Mouse (Mus musculus): ENCODE results near the gene Ttc33. TPM values are rescaled to one million over a fixed set of nuclear protein-coding genes. Genes with fewer than 3 reads are reported as not detected.
"Not testable (repeated sequence)": the region's sequence is repeated elsewhere in the genome, so short reads cannot be mapped to it uniquely, and the experiment has no call there.

Ttc33 gene
- total RNA-seq, 2 experiments from 2014 or later: 54.5 to 57.7 TPM

DNA sequence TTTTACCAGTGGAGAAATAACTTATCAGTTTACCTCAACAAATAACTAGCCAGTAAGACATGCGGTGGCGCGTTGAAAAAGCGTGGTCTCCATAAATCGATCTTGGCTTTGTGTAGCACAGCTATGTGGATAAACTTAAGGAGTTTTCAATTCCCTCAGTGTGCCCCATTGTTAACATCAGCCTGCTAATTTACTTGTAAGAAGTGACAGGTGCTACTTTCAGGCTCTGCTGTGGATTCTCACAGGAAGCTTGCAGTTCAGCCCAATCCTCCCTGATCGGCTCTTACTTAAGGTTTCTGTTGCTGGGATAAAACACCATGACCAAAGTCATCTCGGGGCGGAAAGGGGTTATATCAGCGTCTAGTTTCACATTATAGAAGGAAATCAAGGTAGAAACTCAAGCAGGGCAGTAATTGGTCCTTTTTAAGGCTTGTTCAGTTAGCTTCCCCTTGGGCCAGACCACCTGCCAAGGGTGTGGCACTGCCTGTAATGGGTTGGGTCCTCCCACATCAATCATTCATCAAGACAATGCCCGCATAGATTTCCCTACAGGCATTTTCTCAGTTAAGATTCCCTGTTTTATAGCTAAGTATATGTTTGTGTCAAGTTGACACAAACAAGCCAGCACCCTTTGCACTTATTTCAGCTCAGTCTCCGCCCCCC lies 526 bp upstream of the Ttc33 start:
- peak in 1 of 2 experiments; percentile 19 for DNase-seq (ENCODE audit: low spot score in 2 of 2)

DNA sequence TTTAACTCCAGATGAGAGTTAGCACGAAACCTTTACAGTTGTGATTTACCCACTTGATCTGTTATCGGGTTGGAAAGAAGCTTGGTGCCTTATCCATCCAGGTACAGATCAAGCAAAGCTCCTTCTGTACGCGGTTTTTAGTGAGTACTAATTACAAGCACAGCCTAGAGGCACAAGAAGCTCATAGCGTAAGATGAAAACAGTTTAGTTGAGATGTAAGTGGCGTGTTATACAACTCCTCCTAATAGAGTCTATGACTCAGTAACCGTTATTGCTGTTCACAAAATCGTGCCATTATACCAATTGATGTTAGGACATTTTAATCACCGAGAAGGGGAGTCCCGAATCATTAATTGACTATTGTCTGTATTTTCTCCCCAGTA lies 959 bp downstream of the Ttc33 start:
- no peak for DNase-seq (ENCODE audit: low spot score in 2 of 2)

DNA sequence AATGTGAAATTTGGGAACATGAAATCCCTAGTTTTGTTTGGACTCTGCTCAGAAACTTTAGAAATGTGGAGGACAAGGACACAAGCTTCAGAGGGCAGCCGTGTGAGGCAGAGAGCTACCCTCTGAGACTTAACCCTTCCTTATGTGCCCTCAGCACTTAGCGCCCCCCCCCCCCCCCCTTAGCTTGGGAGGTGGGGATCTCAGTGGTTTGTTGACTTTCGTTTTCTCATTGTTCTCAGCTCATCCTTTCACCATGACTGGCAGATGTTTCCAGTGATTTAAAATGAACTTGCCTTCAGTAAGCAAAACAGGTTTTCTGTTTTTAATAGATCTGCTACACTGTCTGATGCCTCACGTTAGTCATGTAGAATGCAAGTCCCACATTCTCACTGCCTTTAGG lies 1.8 kb downstream of the Ttc33 start:
- no peak for DNase-seq (ENCODE audit: low spot score in 2 of 2)

DNA sequence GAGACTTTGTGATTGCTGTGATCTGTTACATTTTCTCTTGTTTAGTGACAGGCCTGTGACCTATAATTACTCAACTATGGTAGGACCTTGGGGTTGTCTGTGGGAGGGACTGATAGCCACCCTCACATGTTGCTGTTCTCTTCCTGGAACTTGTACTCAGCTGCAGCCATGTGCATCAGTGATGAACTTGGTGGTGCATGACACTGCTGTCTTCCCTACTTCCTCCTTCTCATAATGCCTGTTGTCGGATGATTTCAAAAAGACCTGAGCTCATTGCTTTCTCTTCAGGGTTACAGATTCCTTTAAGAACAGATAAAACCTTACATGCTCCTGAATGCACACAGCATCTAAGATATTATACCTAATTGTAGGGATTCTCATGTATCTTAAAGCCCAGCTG lies 2.7 kb downstream of the Ttc33 start:
- DNase-seq (ENCODE audit: low spot score in 2 of 2): no peak

DNA sequence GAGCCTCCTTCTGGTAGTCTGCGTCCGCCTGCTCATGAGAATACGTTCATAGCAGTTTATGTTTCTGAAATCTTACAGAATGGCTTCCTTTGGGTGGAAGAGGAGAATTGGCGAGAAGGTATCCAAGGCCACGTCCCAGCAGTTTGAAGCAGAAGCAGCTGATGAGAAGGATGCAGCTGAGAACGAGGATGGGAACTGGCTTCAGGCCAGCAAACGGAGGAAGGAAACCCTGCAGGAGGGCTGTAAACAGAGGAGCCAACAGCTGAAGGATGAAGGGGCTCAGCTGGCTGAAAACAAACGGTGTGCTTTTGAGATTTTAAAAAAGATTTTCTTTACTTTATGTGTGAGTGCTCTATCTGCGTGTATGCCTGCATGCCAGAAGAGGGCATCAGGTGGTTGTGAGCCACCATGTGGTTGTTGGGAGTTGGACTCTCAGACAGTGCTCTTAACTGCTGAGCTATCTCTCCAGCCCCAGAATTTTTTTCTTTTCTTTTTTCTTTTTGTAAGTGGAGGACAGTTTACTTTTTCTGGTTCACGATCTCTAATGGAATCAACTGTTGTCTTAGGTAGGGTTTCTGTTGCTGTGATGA lies 4.3 kb downstream of the Ttc33 start:
- DNase-seq (ENCODE audit: low spot score in 2 of 2): peak; percentile 28 to 40

DNA sequence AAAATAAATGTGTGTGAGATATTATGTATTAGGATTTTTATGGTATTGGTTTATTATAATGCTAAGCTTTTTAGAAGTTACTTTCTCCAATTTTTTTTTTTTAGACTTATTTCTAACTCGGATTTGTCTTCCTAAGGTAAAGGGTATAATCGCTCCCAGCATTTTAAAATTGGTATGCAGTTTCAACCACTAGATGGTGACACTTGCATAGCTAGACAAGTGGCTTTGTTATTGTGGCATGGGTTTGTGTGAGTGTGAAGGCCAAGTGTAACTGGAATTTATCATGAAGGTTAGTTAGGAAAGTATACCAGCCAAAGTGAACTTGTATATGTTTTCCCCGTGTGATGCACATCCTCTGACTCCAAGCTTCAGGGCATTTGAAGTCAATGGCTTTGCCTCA lies 8.5 kb downstream of the Ttc33 start:
- DNase-seq (ENCODE audit: low spot score in 2 of 2): no peak

DNA sequence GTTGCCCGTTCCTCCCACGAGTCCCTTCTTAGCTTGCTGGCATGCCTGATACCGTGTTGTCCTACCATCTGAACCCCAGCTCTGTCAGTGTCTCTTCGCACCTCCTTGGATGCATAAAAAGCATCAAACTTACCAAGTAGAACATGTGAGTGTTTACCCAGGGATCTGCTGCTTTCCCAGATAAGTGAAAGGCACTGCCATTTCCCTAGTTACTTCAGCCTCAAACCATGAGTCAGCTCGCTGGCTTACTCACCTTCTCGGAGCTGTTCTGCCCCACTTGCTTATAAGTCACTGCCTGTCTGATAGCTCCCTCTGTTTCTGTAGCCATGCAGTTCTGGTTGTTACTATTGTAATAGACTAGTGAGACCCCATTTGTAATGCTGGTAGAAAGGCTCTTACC lies 9.1 kb downstream of the Ttc33 start:
- DNase-seq (ENCODE audit: low spot score in 2 of 2): no peak

DNA sequence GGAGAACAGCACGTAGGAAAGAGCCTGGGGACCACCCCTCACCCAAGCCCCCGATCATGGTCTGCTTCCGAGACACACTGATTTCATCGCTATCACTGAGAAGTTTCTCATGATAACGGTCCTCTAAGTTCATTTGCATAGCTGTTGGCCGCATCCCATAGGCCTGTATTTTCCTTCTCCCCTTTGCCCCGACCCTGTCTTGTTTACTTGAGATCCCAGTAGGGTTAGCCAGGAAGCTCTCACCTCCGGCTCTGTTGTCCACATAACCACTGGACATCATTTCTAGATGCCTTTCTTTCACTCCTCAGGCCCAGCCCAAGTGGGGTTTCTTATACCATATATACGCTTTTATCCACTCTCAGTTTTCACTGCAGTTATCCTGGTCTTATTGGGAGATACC lies 9.6 kb downstream of the Ttc33 start:
- no peak for DNase-seq (ENCODE audit: low spot score in 2 of 2)

DNA sequence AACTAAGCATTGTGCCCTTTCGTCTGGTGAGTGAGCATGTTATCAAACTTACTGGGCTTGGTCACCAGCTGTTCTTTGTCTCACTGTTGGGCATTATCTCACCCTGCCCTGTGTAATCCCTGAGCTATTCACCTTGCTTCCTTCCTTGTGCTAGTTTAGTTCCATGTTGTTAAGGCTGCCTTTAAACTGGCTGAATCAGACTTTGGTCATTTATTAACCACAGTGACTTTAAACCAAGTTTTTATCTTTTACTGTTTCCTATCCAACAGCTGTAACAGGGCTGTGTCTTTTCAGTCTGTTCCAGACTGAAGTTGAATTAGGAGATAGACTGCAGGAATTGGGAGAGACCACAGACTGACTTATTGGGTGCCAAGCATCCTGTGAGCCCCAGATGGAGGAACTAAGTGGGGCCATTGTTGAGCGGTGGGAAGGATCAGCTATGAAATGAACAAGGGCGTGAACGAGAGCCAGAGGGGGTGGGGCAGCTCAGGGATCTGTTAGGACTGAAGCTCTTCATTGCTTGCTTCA lies 10.7 kb downstream of the Ttc33 start:
- DNase-seq (ENCODE audit: low spot score in 2 of 2): no peak

DNA sequence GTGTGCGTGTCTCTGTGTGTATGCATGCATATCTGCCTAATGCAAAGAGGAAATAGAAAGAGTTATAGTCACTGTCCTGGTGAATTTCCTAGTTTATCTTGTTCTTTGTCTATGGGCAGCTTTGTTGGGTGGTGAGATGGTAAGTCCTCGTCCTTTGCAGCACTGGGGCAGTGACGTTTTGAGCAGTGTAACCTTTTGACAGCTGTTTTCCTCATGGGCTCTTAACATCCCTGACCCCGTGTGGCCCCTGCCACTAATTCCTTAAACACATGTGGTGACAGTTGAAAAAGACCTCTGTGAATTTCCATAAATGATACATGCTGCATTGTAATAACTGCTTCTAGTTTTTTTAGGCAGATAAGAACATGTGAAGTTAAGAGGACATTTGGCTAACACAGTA lies 11.4 kb downstream of the Ttc33 start:
- no peak for DNase-seq (ENCODE audit: low spot score in 2 of 2)

DNA sequence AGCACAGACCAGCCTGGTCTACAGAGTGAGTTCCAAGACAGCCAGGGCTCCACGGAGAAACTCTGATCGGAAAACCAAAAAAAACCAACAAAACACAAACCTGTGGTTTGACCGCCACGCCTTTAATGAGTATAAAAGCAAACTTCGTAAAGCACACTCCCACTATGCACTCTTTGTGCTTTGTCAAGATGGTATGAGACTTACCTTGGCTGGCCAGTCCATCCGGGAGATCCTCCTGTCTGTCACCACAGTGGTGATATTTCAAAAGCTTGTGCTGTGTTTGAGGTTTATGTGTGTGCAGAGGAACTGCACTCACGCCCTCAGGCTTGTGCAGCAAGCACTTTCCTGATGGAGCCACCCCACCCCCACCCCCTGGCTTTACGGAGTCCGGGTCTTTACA lies 19.9 kb downstream of the Ttc33 start:
- DNase-seq (ENCODE audit: low spot score in 2 of 2): no peak

DNA sequence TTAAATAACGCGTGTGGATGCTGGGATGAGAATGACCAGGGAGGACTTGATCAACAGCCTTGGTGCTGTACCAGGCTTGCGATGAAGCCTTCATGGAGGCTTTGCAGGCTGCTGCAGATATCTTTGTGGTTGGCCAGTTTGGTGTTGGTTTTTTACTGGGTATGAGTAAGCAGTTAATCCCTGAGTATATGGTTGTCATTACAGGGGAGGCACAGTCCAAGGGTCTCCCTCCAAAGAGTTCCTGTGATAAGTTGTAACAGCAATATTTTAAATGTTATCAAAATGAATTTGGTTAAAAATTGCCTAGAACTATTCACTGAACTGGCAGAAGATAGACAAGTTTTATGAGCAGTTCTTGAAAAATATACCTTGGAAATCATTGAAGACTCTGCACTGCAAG lies 23.8 kb downstream of the Ttc33 start:
- DNase-seq (ENCODE audit: low spot score in 2 of 2): no peak

DNA sequence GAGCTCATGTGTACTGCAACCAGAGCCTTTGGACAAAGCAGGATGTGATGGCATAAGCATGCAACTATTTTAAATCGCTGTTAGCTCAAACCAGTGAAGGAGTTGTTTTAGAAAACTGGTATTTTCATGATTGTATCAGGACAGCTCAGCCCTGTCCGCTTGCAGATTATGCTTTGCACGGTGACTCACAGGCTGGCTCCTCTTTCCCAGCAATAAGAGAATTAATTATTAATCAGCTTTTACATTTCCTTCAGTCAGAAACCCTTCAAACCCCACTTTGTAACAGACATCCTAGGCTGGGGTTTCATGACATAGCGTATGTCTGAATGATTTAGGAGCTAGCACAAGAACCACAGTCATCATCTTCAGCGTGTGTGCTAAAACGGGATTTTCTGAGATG lies 35.2 kb downstream of the Ttc33 start:
- no peak for DNase-seq (ENCODE audit: low spot score in 2 of 2)

DNA sequence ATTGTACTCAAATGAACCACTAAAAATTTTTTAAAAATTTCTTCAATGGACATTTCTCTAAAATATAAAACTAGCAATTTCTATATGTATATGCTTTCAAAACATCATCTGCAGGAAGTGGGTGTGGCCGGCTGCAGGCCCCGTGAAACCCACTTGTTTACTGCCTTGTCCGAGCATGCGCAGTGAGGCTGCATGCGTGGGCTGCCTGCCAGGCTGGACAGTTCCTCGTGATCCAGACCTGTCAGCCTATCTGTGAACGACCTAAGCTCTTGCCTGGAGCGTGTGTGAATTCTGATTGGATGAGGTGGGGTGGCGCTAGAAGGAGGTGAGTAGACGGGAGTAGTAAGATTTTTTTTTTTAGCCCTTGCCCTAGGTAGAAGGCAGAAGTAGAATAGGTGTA lies 45.4 kb downstream of the Ttc33 start:
- DNase-seq (ENCODE audit: low spot score in 2 of 2): not testable (repeated sequence)

DNA sequence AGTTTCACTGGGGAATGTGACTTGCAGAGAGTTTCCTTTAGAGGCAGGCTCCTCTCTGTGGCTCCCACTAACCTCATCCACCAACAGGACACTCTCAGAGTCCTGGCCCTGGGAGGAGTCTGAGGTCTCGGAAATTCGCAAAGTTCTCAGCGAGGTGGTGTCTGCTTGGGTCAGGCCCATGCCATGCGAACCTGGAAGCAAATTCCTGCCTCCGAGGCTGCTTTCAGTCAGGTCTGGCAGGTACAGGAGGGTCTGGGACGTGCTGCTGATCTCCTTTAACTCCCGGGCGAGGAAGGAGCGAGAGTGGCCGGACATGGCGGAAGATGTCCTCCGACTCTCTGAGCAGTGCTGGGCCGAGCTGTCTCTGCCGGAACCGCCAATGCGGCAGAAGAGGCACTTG lies 49.3 kb downstream of the Ttc33 start:
- DNase-seq (ENCODE audit: low spot score in 2 of 2): peak in 1 of 2 experiments; percentile 22

DNA sequence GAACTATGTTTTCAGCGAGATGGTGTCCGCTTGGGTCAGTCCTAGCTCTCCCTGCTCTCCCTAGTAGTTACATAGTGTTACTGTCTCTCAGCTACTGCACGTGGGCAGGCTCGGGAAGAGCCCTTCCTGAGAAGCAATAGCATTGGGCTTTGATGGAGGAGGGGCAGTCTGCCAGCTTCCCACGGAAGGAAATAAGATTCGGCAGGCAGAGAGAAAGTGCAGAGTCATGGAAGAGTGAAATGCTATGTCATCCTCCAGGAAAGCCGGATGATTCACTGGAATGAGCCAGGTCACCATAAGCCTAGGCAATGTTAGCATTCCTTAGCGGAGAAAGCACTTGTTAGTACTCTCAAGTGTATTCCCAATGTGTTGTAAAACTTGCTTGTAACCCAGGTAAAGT lies 50.2 kb downstream of the Ttc33 start:
- peak; percentile 50 to 60 for DNase-seq (ENCODE audit: low spot score in 2 of 2)

DNA sequence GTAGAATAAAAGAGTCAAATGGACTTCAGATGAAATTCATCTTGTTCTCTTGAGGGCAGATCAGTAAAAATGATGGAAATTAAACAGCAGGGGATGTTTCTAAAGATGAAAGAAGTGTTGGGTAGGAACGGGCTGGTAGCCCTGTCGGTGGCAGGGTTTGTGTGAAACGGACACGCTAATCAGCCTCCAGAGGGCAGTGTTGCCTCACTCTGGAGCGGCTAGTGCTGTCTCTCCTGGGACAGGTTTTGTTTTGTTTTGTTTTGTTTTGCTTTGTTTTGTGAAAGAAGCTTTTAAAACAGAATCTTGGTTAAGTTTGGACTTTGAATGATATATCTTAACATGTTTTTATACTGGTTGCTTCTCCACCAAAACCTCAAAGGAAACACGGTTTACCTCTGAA lies 51.2 kb downstream of the Ttc33 start:
- peak; percentile 84 to 86 for DNase-seq (ENCODE audit: low spot score in 2 of 2)

DNA sequence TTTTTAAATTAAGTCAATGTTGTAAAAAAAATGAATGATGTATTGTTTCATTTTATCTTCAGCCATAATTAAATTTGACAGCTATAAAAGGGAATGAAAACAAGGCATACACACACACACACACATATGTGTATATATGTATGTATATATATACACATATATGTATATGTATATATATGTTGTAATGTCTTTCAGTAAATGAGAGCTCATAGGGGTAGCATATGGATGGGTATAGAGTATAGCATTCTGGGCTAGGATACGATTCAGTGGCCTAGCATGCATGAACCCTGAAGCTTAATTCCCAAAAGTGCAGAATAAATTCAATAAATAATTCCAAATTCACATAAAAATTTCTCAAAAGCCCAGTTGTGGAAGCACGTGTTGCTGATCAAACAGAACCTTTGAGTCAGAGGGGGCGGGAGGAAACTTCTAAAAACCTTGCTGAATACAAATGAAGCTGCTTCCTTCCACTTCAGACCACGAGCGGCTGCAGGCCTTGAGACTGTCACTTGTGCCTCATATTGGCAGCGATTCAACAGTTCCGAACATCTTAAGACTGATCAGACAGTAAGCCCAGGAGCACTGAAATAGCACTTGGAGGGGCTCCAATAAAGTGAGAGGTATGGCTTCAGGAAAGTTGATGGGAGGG lies 51.8 kb downstream of the Ttc33 start:
- no peak for DNase-seq (ENCODE audit: low spot score in 2 of 2)

DNA sequence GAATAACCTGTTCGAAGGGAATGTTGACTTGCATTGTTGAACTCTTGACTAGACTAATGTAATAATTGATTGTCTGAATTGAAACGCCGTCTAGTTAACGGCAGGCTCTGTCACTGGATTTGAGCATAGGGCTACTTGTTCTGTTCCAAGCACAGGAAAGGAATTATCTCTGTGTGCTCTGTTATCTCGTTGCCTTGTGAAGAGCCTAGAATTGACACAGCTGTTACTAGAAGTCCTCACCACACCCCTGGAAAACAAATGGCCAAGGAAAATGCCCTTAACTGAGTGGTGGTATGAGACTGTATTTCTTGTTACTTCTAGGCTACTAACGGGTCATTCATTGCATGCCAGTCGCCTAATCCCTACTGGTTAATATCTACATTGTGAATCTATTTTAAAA lies 52.7 kb downstream of the Ttc33 start:
- DNase-seq (ENCODE audit: low spot score in 2 of 2): no peak

DNA sequence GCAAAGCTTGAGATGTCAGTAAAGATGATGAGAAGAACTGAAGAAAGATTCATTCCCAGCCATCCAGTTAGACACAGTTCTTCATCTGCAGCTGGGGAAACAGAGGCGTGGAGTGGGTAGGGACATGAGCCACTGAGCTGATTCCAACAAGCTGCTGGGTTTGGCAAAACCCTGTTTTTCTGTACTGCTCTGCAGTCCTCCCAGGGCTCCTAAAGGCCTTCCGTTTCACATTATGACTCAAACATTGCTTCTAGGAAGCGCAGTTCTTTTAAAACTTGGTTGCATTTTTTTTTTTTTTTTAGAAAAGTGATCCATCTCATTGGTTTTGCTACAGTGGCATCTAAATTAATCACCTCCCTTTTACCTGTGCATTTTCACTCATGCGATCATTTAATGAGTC lies 53.2 kb downstream of the Ttc33 start:
- DNase-seq (ENCODE audit: low spot score in 2 of 2): no peak

DNA sequence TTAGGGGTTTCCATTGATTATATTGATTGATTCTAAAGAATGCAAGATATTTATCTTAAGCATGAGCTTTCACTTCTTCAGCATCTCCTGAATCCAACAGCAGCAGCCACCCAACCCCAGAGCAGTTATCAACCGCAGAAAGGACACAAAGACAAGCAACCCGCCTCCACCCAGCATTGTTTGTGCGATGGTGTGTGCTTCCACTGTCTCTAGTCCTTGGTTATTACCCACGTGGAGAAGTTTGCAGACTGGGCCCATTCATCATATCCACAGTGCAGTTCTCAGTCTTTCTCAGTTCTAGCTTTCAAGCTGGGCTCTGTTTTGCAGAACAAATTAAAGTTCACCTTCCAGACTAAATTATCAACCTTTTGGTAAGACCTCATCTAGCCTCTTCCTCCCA lies 54.0 kb downstream of the Ttc33 start:
- no peak for DNase-seq (ENCODE audit: low spot score in 2 of 2)

DNA sequence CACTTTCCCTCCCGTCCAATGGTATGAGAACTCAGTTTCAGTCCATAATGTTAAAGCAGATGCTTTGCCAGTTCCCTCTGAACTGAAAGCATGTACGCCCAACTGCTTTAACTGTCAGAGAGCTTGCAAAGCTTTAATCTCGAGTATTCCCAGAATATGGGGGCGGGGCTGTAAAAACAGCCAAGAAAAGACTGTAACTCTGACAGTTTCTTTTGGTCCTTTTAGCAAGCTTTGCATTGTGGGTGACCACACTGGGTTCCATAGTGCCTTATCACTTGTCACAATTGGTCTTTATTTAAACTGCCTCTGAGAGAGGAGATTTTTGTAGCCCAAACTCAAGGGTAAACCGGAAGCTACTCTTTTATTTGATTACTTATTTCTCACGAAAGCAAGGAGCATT lies 54.6 kb downstream of the Ttc33 start:
- DNase-seq (ENCODE audit: low spot score in 2 of 2): no peak

DNA sequence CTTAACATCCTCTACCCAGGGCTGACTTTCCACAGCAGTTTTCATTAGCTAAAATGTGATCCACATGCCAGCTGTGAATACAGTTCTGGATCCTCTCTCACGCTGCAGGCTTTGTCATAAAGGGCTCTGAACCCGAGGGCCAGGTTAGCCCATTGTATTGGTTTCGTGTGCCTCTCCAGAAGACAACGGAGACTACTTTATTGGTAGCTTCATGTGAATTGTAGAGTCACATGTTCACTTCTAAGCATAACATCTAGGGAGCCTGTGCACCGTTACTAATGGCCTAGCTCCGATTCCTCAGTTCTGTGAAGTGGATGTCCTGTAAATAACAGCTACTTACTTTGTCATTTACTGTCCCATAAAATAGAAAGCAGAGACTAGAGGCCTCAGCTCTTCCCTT lies 55.0 kb downstream of the Ttc33 start:
- DNase-seq (ENCODE audit: low spot score in 2 of 2): no peak
